Mouse (Mus musculus): ENCODE measurements around the gene Cpsf3. TPM values are rescaled to one million over a fixed set of nuclear protein-coding genes. Genes with fewer than 3 reads are reported as not detected.

Gene Cpsf3
- total RNA-seq, 2 experiments from 2014 or later = 48.2 to 50.7 TPM

- no peak for DNase-seq (ENCODE audit: extremely low spot score in 1 of 2, low spot score in 1 of 2)
Observed at GRCm38 (mm10) chr12:21288716-21289395, 3.7 kb downstream of the Cpsf3 start.

DNA sequence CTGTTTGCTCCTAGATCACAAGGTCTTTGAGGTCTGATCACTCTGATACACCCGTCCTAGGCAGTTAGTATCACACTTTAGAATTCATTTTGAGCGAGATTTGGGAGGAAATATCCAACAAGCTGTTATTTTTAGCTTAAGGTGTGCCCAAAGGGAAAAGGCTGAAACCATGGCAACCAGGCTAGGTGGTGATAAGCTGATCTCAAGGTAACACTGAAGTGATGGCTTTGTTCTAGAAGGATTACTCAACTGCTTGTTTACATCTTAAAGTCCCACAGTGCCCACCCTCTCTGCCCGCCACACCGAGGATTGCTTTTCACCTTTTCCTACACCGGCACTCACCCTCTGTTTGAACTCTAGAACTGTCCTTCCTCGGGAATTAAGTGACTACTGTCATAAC, 4.5 kb downstream of the Cpsf3 start:
- DNase-seq (ENCODE audit: extremely low spot score in 1 of 2, low spot score in 1 of 2) = no peak

DNA sequence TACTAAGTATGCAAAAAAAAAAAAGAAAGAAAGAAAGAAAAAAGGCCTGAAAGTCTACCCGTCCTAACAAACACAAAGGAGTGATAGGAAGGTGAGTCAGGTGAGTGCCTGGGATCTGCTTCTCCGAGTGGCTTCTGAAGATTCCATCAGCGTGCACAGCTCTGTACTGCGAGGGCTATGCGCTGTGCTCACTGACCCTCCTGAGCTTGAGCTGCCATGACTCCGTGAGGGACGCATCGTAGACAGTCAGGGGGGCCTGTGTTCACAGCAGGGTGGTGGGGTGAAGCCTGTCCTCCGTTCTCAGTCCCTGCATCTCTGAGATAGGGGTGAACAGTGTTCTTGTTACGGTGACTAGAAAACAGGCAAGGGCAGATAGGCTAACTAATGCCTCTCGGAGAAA, 13.7 kb downstream of the Cpsf3 start:
- no peak for DNase-seq (ENCODE audit: extremely low spot score in 1 of 2, low spot score in 1 of 2)

DNA sequence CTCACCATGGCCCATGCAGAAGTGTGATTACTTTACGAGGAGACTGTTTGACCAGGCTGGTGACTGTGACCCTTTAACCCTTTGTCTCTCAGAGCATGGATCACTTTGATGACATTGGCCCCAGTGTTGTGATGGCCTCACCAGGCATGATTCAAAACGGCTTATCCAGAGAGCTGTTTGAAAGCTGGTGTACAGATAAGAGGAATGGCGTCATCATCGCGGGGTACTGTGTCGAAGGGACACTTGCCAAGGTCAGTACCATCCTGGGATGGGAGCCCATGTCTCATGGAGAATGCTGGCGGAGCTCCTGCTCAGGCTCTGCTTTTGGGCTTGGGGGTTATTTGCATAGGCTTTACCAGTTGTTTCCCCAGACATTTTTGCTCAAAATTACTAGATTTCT, 16.1 kb downstream of the Cpsf3 start:
- DNase-seq (ENCODE audit: extremely low spot score in 1 of 2, low spot score in 1 of 2) = no peak

DNA sequence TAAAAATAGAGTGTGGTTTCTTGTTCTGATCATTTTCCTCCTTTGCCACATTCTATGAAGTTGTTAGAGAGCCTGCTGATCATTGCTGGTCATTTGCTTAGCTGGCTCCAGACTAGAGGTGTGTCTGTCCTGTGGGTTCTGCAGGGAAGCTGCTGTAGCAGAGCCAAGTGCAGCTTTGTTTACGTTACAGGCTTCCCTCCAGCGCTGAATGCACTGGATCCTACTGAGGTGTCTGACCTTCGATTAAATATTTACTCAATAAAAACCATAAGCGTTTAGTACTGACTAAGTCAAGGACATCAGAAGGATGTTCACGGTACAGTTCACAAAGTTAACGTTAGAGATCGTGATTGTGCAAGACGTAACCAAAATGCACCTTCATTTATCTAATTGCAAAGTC, 16.7 kb downstream of the Cpsf3 start:
- DNase-seq (ENCODE audit: extremely low spot score in 1 of 2, low spot score in 1 of 2) = no peak

DNA sequence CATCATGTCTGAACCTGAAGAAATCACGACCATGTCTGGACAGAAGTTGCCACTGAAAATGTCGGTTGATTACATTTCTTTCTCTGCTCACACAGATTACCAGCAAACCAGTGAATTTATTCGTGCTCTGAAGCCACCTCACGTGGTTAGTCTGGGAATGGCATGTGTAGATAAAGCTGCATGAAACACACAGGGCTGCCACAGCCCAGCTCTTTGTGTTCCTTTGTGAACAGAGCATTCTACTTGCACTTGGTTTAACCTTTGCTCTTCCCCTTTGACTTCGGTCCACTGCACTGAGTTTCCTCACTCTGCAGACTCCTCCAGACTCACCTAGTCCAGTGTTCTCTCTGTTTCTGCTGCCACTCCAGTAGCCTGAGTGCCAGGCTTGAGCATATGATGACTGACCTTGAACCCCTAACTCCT, 17.2 kb downstream of the Cpsf3 start:
- DNase-seq (ENCODE audit: extremely low spot score in 1 of 2, low spot score in 1 of 2) = no peak

DNA sequence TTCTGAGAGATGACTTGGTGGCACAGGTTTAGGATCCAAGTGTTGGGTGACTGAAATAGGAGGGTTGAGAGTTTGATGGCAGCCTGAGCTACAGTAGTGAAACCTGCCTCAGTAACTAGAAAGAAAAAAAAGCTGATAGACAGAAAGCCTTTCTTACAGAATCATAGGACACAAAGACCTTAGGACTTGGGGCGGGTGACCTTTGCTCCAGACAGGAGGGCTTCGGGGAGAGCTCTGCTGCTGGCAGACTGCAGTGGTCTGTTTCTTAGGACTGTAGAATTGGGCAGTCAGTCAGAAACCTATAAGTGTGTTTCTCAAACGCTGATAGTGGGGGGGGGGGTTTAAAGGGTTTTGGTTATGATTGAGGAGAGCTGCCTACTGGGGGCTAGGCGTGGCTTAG, 20.6 kb downstream of the Cpsf3 start:
- no peak for DNase-seq (ENCODE audit: extremely low spot score in 1 of 2, low spot score in 1 of 2)

DNA sequence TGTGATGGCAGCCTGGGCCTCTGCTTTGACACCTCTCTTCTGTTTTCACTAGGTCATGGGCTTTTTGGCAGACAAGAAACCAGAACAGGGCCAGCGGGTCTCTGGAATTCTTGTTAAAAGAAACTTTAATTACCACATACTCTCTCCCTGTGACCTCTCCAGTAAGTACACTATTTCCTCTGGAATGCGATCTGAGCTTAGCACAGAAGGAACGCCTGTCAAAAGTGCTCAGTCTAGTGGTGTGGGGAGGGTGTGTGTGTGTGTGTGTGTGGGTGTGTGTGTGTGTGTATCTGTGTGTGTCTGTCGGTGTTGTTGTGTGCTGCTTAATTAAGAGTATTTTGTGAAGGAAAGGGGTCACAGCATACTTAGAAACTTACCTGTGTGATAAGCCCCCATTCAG, 21.5 kb downstream of the Cpsf3 start:
- no peak for DNase-seq (ENCODE audit: extremely low spot score in 1 of 2, low spot score in 1 of 2)

DNA sequence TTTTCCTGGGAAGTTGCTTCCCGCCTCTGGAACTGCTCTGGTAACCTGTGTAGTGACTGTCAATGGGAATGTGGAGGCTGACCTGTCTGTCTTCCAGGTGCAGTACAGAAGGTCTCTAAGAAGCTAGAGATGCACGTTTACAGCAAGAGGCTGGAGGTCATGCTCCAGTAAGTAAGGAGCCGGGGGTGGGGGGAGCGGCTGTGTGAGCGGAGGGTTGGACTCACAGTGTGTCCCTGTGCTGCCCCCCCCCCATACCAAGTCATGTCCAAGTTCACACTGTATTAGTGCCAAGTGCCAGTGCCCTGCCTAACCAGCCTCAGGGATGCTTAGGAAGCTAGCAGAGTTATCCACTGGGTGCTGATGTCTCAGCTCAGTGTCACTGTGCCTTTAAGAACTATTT, 27.0 kb downstream of the Cpsf3 start:
- no peak for DNase-seq (ENCODE audit: extremely low spot score in 1 of 2, low spot score in 1 of 2)

GRCm38 (mm10) chr12:21315923-21316868, 31.0 kb downstream of the Cpsf3 start, which contains the start of gene Iah1:
Gene Iah1 (plus strand): TSS chr12:21316389.
- peak; percentile 69 to 70 for DNase-seq (ENCODE audit: extremely low spot score in 1 of 2, low spot score in 1 of 2)

DNA sequence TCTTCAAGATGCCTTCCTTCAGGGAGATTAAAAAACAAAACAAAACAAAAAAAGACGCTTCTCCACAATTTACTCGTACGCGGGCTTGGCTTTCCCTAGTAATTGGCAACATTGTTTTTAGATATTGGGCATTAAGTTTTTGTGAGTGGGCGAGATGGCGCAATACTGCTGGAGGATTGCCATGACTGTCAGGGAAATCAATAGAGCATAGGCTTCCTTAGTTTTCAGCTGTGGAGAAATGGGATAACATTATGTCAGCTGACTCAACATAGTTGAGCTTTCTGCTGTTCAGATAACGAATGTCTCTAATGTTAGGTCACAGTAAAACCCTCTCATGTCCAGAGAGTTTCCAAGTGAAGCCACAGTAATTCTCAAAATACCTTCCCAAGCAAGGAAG, 31.7 kb downstream of the Cpsf3 start:
- DNase-seq (ENCODE audit: extremely low spot score in 1 of 2, low spot score in 1 of 2) = peak in 1 of 2 experiments; percentile 39

DNA sequence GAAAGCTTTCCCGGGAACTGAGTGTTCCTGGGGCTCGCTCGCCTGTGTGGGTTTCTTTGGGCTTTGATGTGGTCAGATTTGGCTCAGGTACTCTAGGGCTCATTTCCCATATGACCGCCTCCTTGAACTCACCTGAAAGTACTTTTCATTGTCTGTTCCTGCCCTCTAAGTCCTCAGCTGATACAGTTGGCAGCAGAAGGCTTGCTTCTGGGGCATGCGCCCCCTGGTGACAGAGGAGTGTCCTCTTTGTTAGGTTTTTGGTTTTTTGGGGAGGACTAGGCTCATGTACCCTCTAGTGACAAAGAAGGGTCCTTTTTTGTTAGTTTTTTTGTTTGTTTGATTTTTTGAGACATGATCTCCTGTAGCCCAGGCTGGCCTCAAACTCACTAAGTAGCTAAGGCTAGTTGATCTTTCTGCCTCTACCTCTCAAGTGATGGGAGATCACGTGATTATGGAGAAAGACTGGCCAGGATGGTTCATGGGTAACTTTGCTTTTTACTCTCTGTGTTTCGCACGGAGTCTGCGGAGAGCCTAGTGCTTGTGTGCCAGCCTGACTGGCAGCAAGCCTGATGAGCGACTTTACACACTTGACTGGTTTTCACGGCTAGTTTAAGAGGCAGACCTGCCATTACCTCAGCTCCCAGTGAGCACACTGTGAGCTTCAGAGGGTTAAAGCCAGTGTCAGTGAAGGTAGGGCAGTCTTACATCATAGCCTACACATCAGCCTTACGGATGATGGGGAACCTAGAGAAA, 33.1 kb downstream of the Cpsf3 start:
- peak in 1 of 2 experiments; percentile 67 for DNase-seq (ENCODE audit: extremely low spot score in 1 of 2, low spot score in 1 of 2)

DNA sequence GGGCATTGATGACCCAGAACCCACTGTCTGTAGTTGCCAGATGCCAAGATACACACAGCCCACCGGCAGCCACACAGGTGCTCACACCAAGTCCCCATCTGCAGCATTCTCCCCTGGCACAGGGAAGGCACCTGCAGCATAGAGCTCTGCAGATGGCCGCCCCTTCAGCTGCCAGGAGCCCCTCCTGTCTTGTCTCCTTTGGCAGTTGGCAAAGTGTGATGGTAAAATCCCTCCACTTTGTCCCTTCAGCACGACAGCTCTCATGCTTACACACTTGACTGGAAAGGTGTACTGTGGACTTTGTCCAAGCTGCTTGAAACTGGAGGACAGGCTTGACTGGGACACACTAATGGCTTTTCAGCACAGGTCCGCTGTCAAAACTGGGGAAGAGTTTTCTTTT, 35.1 kb downstream of the Cpsf3 start:
- DNase-seq (ENCODE audit: extremely low spot score in 1 of 2, low spot score in 1 of 2) = no peak

GRCm38 (mm10) chr12:21321170-21321569, 36.0 kb downstream of the Cpsf3 start:
- DNase-seq (ENCODE audit: extremely low spot score in 1 of 2, low spot score in 1 of 2) = no peak

- no peak for DNase-seq (ENCODE audit: extremely low spot score in 1 of 2, low spot score in 1 of 2)
Observed at GRCm38 (mm10) chr12:21322296-21322695, 37.1 kb downstream of the Cpsf3 start.

- DNase-seq (ENCODE audit: extremely low spot score in 1 of 2, low spot score in 1 of 2) = no peak
Observed at GRCm38 (mm10) chr12:21322856-21323255, 37.7 kb downstream of the Cpsf3 start.

DNA sequence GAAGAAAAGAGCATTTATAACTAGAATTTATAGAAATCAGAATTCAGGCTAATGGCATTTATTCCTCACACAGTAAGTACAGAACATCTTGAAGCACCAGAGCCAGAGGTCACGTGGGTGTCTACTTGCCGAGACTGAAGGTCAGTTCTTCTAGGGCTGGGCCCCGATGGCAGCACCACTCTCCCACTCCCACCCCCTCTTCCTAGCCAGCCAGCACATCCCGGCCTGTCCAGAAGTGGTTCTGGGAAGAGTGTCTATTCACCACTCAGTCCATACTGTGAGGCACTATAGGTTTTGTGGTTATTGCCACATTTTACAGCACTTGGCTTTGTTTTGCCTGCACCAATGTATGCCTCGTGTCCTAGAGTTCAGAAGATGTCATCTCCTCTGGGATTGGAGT, 38.9 kb downstream of the Cpsf3 start:
- DNase-seq (ENCODE audit: extremely low spot score in 1 of 2, low spot score in 1 of 2) = no peak

- no peak for DNase-seq (ENCODE audit: extremely low spot score in 1 of 2, low spot score in 1 of 2)
Observed at GRCm38 (mm10) chr12:21325266-21325665, 40.1 kb downstream of the Cpsf3 start.

- no peak for DNase-seq (ENCODE audit: extremely low spot score in 1 of 2, low spot score in 1 of 2)
Observed at GRCm38 (mm10) chr12:21326325-21326724, 41.1 kb downstream of the Cpsf3 start.

- DNase-seq (ENCODE audit: extremely low spot score in 1 of 2, low spot score in 1 of 2) = no peak
Observed at GRCm38 (mm10) chr12:21329661-21330400, 44.6 kb downstream of the Cpsf3 start.

Measured in layer of hippocampus, postnatal 25 days (tissue).